Mouse (Mus musculus) kidney, embryonic 14.5 days (tissue): ENCODE results near the gene Zwilch. TPM values are rescaled to one million over a fixed set of nuclear protein-coding genes. Genes with fewer than 3 reads are reported as not detected.
"Not testable (repeated sequence)": the region's sequence is repeated elsewhere in the genome, so short reads cannot be mapped to it uniquely, and the experiment has no call there.

Experiments
- ATAC-seq: fragments of 200-750 bp; cut with Nextera tagmentation; 2 replicates; pipeline ENCODE4 v1.8.0; 2017; ENCODE audit warnings: moderate number of reproducible peaks, mild to moderate bottlenecking, moderate TSS enrichment, moderate library complexity; ENCODE audit not compliant: low FRiP score, low TSS enrichment
- H3K27ac ChIP-seq: fragments of 300-500 bp; sonication (generic); 2 replicates; pipeline ENCODE4 v1.5.1; 2014; ENCODE audit warnings: low read depth, mild to moderate bottlenecking, low read length, moderate library complexity, mixed read lengths
- H3K27me3 ChIP-seq: fragments of 300-500 bp; sonication (generic); 2 replicates; pipeline ENCODE4 v1.6.1; 2014; ENCODE audit warnings: mild to moderate bottlenecking, low read length; ENCODE audit not compliant: control insufficient read depth, insufficient read depth
- H3K36me3 ChIP-seq: fragments of 300-500 bp; sonication (generic); 2 replicates; pipeline ENCODE4 v1.6.1; 2014; ENCODE audit warnings: low read length, mixed read lengths; ENCODE audit not compliant: control insufficient read depth, insufficient read depth
- H3K4me1 ChIP-seq: fragments of 300-500 bp; sonication (generic); 2 replicates; pipeline ENCODE4 v1.6.1; 2014; ENCODE audit warnings: low read length, mixed read lengths; ENCODE audit not compliant: control insufficient read depth, insufficient read depth
- H3K4me2 ChIP-seq: fragments of 300-500 bp; sonication (generic); replicated peaks from 2 replicates; pipeline ENCODE4 v1.6.1; 2014; ENCODE audit warnings: low read depth, mild to moderate bottlenecking, low read length
- H3K4me3 ChIP-seq: fragments of 300-500 bp; sonication (generic); 2 replicates; pipeline ENCODE4 v1.5.1; 2014; ENCODE audit warnings: mild to moderate bottlenecking, low read length
- H3K9ac ChIP-seq: fragments of 300-500 bp; sonication (generic); 2 replicates; pipeline ENCODE4 v1.6.1; 2014; ENCODE audit warnings: low read depth, mild to moderate bottlenecking, low read length, moderate library complexity
- H3K9me3 ChIP-seq: fragments of 300-500 bp; sonication (generic); 2 replicates; pipeline ENCODE4 v1.6.1; 2016; ENCODE audit warnings: low read length; ENCODE audit not compliant: control insufficient read depth
- WGBS: fragments of 180-500 bp; shearing (Covaris S2); extraction: QIAGEN DNeasy Blood & Tissue Kit; methylation state at CpG from one replicate; pipeline ENCODE4 v1.1.7; 2014; 5-methylcytosine and 5-hydroxymethylcytosine counted together
- polyA plus RNA-seq: library from polyadenylated mRNA; unstranded; fragments of >200 nt; fragmentation: Nextera tagmentation; extraction: Ambion mirVana; gene quantifications from 2 replicates; pipeline ENCODE4 v1.2.1, GENCODE M21; 2014

The Zwilch gene
- polyA plus RNA-seq, 1 experiment from 2014 or later, result 34.4 TPM

DNA sequence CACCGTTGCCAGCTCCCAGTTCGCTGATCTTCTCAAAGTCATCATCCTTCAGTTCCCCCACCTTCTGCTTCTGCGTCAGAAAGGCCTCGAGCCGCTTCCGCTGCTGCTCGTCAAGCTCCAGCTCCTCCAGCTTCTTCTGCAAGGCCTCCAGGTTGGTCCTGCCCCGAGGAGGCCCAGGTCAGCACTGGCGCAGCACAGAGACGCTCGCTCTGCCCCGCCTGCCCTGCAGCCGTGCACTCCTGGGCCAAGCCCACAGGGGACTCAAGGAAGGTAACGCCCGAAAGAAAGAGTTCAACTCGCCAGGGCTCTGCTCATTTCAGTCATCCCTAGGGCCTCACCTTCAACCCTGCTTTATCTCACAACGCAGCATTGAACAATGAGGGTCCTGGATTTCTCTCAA, 41.5 kb upstream of the Zwilch start:
- H3K4me1 ChIP-seq, result peaks cover 18% of the 10 kb centered on the region
- peaks cover 16% of the 10 kb centered on the region for H3K36me3 ChIP-seq
- H3K9ac ChIP-seq, result no peak overlapping the region
- no peak for ATAC-seq
- H3K27me3 ChIP-seq, result no peaks in the 10 kb centered on the region
- no peak overlapping the region for H3K4me2 ChIP-seq
- H3K9me3 ChIP-seq, result no peaks in the 10 kb centered on the region
- 77% methylated on average over 17 of the region's 17 CpGs for WGBS
- no peak overlapping the region for H3K27ac ChIP-seq
- H3K4me3 ChIP-seq, result no peak overlapping the region

DNA sequence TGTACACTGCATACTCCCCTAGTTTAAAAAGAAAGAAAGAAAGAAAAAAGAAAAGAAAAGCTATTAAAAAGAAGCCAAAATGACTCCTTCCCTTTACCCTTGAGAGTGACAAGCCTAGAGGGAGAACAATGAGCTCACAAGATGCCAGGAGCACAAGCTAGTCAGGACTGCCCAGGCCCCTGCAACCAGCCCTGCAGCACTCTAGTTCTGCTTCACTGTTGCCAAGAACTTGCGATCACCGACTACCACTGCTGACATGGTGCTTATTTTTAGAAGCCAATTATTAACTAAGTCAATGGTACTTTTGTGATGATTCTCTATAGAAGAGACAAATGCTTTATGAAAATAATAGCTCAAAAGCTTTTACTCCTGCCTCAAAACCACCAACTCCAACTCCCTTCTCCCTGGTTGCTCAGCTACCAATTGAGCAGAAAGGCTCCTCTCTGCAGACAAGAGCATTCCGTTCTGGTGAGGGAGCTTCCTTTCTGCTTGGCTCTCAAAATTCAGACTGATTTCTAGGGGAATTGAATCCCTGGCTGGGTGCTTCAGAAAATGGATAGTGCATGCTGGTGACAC, 34.7 kb upstream of the Zwilch start:
- no peaks in the 10 kb centered on the region for H3K4me1 ChIP-seq
- H3K36me3 ChIP-seq, result peaks cover 28% of the 10 kb centered on the region
- H3K27ac ChIP-seq, result no peak overlapping the region
- H3K27me3 ChIP-seq, result no peaks in the 10 kb centered on the region
- no peak overlapping the region for H3K4me2 ChIP-seq
- H3K4me3 ChIP-seq, result no peak overlapping the region
- no peak overlapping the region for H3K9ac ChIP-seq
- WGBS, result 69% methylated on average over 3 of the region's 3 CpGs
- no peak for ATAC-seq
- no peaks in the 10 kb centered on the region for H3K9me3 ChIP-seq

DNA sequence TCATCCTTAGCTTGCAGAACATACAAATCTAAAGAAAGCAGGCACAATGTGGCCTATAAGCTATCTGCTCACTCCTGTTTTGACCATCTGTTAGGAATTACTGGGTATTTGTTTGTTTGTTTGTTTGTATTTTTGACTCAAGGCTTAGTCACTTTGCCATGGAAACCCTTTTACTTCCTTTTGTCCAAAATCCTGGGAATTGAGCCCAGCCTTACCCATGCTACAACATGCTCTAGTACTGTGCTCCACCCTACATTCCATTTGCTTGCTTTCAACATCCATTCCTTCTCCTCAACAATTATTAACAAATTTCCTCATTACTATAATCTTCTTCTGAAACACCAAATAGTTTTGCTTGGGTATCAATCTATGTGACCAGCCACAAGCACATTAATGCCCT, 30.0 kb upstream of the Zwilch start:
- Histone ChIP-seq H3K4me2 (no peak overlapping the region), H3K27me3 (no peaks in the 10 kb centered on the region), H3K9me3 (no peaks in the 10 kb centered on the region), H3K27ac (no peak overlapping the region), H3K4me1 (no peaks in the 10 kb centered on the region), H3K36me3 (peaks cover 4% of the 10 kb centered on the region; the same call in 1 of the 2 replicates), H3K9ac (no peak overlapping the region), H3K4me3 (no peak overlapping the region)
- ATAC-seq, result no peak

- Histone ChIP-seq H3K9ac (no peak overlapping the region), H3K4me1 (no peaks in the 10 kb centered on the region), H3K27ac (no peak overlapping the region), H3K36me3 (peaks cover 4% of the 10 kb centered on the region; the same call in 1 of the 2 replicates), H3K27me3 (no peaks in the 10 kb centered on the region), H3K4me3 (no peak overlapping the region), H3K4me2 (no peak overlapping the region), H3K9me3 (no peaks in the 10 kb centered on the region)
- ATAC-seq, result no peak
Measured at GRCm38 (mm10) chr9:64202331-64202730, 29.4 kb upstream of the Zwilch start.

DNA sequence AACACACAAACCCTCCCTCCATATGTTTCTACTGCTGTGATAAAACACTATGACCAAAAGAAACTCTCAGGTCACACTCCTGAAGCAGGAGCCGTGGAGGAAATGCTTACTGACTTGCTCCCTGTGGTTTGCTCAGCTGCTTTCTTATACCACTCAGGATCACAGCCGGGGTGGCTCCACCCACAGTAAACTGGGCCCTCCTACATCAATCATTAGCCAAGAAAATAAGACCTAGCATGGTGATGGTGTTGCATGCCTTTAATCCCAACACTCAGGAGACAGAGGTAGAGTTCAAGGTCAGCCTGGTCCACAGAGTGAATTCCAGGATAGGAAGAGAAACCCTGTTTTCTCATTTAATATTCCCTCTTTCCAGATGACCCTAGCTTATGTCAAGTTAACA, 27.0 kb upstream of the Zwilch start:
- Histone ChIP-seq H3K9ac (no peak overlapping the region), H3K27ac (no peak overlapping the region), H3K4me1 (no peaks in the 10 kb centered on the region), H3K4me2 (no peak overlapping the region), H3K36me3 (peaks cover 3% of the 10 kb centered on the region; the same call in 1 of the 2 replicates), H3K27me3 (no peaks in the 10 kb centered on the region), H3K9me3 (no peaks in the 10 kb centered on the region), H3K4me3 (no peak overlapping the region)
- WGBS, result 61% methylated on average over 2 of the region's 2 CpGs
- ATAC-seq, result no peak

GRCm38 (mm10) chr9:64198763-64199418, 26.0 kb upstream of the Zwilch start:
- not testable (repeated sequence) for H3K9me3 ChIP-seq, H3K9ac ChIP-seq, H3K27ac ChIP-seq, ATAC-seq, H3K27me3 ChIP-seq, H3K4me2 ChIP-seq, H3K36me3 ChIP-seq, H3K4me3 ChIP-seq, H3K4me1 ChIP-seq
- 92% methylated on average over 7 of the region's 7 CpGs for WGBS

DNA sequence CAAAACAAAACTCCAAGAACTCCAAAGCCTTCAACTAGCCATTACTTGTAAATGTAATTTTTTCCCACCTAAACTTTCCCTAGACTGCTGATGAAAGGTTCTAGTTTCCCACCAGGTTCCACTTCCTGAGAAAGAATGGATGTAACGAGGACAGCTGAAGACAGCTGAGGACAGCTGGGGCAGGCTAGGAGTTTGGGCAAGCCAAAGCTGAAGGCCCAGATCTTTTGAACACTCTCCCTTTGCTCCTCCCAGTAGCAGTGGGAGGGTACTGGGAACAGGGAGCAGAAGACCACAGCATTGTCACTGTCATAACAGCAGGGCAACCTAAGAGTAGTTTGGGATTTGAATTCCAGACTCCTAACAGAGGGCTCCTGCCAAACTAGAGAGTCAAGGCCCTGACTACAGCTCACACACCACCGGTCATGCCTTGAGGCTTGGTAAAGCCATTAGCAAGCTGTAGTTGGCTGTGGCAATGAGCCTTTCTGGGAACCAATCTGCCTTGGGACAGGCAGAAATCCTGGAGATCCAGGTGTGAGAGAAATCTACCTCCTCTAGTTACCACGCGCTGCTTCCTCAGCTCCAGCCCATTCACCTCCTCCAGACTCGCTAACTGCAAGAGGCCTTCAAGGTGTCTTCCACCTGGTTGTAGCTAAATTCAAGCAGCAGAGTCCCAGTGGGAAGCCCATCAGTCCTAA, 25.3 kb upstream of the Zwilch start:
- 93% methylated on average over 5 of the region's 5 CpGs for WGBS
- Histone ChIP-seq H3K27me3 (no peaks in the 10 kb centered on the region), H3K36me3 (peaks cover 5% of the 10 kb centered on the region; the same call in 1 of the 2 replicates), H3K4me1 (no peaks in the 10 kb centered on the region), H3K27ac (no peak overlapping the region), H3K4me3 (no peak overlapping the region), H3K9me3 (no peaks in the 10 kb centered on the region), H3K4me2 (no peak overlapping the region), H3K9ac (no peak overlapping the region)
- ATAC-seq, result no peak

GRCm38 (mm10) chr9:64197524-64197923, 24.6 kb upstream of the Zwilch start:
- 80% methylated on average over 8 of the region's 8 CpGs for WGBS
- H3K4me2 ChIP-seq, result no peak overlapping the region
- H3K27ac ChIP-seq, result no peak overlapping the region
- H3K4me3 ChIP-seq, result no peak overlapping the region
- no peaks in the 10 kb centered on the region for H3K27me3 ChIP-seq
- peaks cover 12% of the 10 kb centered on the region; the same call in 1 of the 2 replicates for H3K36me3 ChIP-seq
- H3K9ac ChIP-seq, result no peak overlapping the region
- no peaks in the 10 kb centered on the region for H3K4me1 ChIP-seq
- no peak for ATAC-seq
- H3K9me3 ChIP-seq, result no peaks in the 10 kb centered on the region

- 83% methylated on average over 4 of the region's 4 CpGs for WGBS
- no peak overlapping the region for H3K27ac ChIP-seq
- H3K9me3 ChIP-seq, result no peaks in the 10 kb centered on the region
- no peak for ATAC-seq
- H3K36me3 ChIP-seq, result peaks cover 28% of the 10 kb centered on the region
- no peaks in the 10 kb centered on the region for H3K4me1 ChIP-seq
- H3K4me2 ChIP-seq, result no peak overlapping the region
- no peak overlapping the region for H3K4me3 ChIP-seq
- no peaks in the 10 kb centered on the region for H3K27me3 ChIP-seq
- no peak overlapping the region for H3K9ac ChIP-seq
Measured at GRCm38 (mm10) chr9:64195554-64195953, 22.6 kb upstream of the Zwilch start.
